Mouse (Mus musculus) heart, adult 2 months (tissue): Measurements from ENCODE around the gene Trmo.

Experiments used
- CTCF ChIP-seq: fragments of 200-600 bp; IDR thresholded peaks from 2 replicates; pipeline ENCODE4 v1.8.1; 2022; ENCODE audit warnings: antibody characterized with exemption, mild to moderate bottlenecking, moderate library complexity
- POLR2A ChIP-seq: fragments of 200-500 bp; IDR thresholded peaks from 2 replicates; pipeline ENCODE4 v1.6.1; 2011; ENCODE audit warnings: mild to moderate bottlenecking, low read depth, low read length, control low read depth; ENCODE audit not compliant: insufficient read depth

DNA sequence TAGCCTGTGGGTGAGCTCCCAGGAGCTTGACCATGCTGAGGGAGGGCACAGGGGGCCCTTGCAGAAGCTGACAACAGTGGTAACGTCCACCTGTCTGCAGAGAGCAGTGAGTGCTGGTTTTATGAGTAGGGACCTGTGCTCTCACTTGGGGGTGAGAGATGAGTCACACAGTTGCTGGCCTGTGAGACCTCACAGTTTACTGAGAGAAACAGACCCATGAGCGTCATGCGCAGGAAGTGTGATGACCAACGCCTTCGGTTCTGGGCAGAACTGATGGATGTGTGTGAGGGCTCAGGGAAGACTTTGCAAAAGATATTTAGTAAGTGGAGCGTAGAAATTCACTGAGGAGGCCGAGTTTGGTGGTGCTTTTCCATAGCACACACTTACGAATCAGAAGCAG lies 33.4 kb upstream of the Trmo start:
- no peak for TF ChIP-seq POLR2A
- TF ChIP-seq CTCF: no peak
